Mouse (Mus musculus) liver, embryonic 15.5 days (tissue): ENCODE results near the gene Cacng2. TPM values are rescaled to one million over a fixed set of nuclear protein-coding genes. Genes with fewer than 3 reads are reported as not detected.

ENCODE experiments used
- ATAC-seq: fragments of 200-750 bp; cut with Nextera tagmentation; 2 replicates; pipeline ENCODE4 v1.8.0; 2017; ENCODE audit warnings: moderate number of reproducible peaks, mild to moderate bottlenecking, moderate library complexity; ENCODE audit not compliant: insufficient read depth
- H3K27ac ChIP-seq: fragments of 300-500 bp; sonication (generic); replicated peaks from 2 replicates; pipeline ENCODE4 v1.5.1; 2015; ENCODE audit warnings: mild to moderate bottlenecking, inconsistent platforms
- H3K27me3 ChIP-seq: fragments of 300-500 bp; sonication (generic); 2 replicates; pipeline ENCODE4 v1.6.1; 2015; ENCODE audit warnings: mild to moderate bottlenecking, inconsistent platforms
- H3K36me3 ChIP-seq: fragments of 300-500 bp; sonication (generic); replicated peaks from 2 replicates; pipeline ENCODE4 v1.6.1; 2015; ENCODE audit warnings: moderate library complexity, mild to moderate bottlenecking, inconsistent platforms
- H3K4me1 ChIP-seq: fragments of 300-500 bp; sonication (generic); replicated peaks from 2 replicates; pipeline ENCODE4 v1.6.1; 2015; ENCODE audit warnings: inconsistent platforms
- H3K4me2 ChIP-seq: fragments of 300-500 bp; sonication (generic); 2 replicates; pipeline ENCODE4 v1.6.1; 2015; ENCODE audit warnings: moderate library complexity, mild to moderate bottlenecking, inconsistent platforms
- H3K4me3 ChIP-seq: fragments of 300-500 bp; sonication (generic); replicated peaks from 2 replicates; pipeline ENCODE4 v1.5.1; 2015; ENCODE audit warnings: mild to moderate bottlenecking, inconsistent platforms
- H3K9ac ChIP-seq: fragments of 300-500 bp; sonication (generic); 2 replicates; pipeline ENCODE4 v1.6.1; 2015; ENCODE audit warnings: moderate library complexity, mild to moderate bottlenecking, inconsistent platforms
- H3K9me3 ChIP-seq: fragments of 300-500 bp; sonication (generic); replicated peaks from 2 replicates; pipeline ENCODE4 v1.6.1; 2016; ENCODE audit warnings: inconsistent platforms
- WGBS: fragments of 180-500 bp; shearing (Covaris S2); methylation state at CpG from one replicate; pipeline ENCODE4 v1.1.7; 2015; ENCODE audit warnings: mixed read lengths; ENCODE audit not compliant: insufficient replicate concordance; 5-methylcytosine and 5-hydroxymethylcytosine counted together
- polyA plus RNA-seq: library from polyadenylated mRNA; unstranded; fragments of >200 nt; fragmentation: Nextera tagmentation; extraction: Ambion mirVana; gene quantifications from 2 replicates; pipeline ENCODE4 v1.2.1, GENCODE M21; 2015

Cacng2 gene
- polyA plus RNA-seq, 1 experiment from 2014 or later, result not detected

DNA sequence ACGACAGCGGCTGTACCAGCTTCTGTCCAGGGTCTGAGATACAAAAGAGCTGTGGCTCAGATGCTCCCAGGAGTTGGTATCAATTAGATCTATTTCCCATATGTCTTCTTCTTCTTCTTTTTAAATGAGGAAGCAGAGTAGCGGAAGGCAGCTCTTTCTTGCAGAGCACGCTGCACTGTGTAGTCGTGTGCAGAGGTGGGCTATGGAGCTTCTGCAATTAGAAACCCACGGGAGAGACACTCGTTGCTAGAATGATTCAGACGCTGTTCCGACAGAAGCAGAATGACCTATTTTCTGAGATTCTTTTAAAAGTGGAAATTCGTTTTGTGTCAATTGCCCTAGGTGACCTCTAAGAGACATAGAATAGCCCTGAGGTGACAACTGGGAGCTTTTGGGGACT lies 69.1 kb downstream of the Cacng2 start:
- WGBS, result 56% methylated on average over 10 of the region's 10 CpGs
- no peak overlapping the region for H3K4me2 ChIP-seq
- H3K9ac ChIP-seq, result no peak overlapping the region
- no peaks in the 10 kb centered on the region for H3K27me3 ChIP-seq
- no peak for ATAC-seq
- no peak overlapping the region for H3K4me3 ChIP-seq
- H3K4me1 ChIP-seq, result no peaks in the 10 kb centered on the region
- H3K9me3 ChIP-seq, result no peaks in the 10 kb centered on the region
- H3K36me3 ChIP-seq, result no peaks in the 10 kb centered on the region
- H3K27ac ChIP-seq, result no peak overlapping the region

DNA sequence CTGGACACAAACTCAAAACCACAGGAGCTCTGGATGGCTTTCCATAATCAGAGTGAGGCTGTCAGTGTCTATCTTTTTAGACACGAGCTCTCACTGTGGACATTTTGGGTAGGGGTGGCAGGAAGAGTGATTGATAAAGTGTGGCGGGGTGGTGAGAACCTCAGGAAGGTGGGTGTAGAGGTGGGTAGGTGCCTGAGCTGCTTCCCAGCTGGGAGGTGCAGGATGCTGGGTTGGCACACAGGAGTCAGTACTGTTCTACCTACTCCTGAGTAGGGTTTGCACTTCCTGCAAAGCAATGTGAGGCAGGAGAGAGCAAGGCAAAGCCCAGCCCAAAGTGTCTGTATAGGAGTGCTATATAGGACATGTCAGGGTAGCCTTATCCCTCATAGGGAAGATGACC lies 69.9 kb downstream of the Cacng2 start:
- no peaks in the 10 kb centered on the region for H3K27me3 ChIP-seq
- H3K4me3 ChIP-seq, result no peak overlapping the region
- H3K4me2 ChIP-seq, result no peak overlapping the region
- ATAC-seq, result no peak
- no peaks in the 10 kb centered on the region for H3K9me3 ChIP-seq
- H3K36me3 ChIP-seq, result no peaks in the 10 kb centered on the region
- H3K4me1 ChIP-seq, result no peaks in the 10 kb centered on the region
- H3K27ac ChIP-seq, result no peak overlapping the region
- 42% methylated on average over 2 of the region's 2 CpGs for WGBS
- no peak overlapping the region for H3K9ac ChIP-seq

DNA sequence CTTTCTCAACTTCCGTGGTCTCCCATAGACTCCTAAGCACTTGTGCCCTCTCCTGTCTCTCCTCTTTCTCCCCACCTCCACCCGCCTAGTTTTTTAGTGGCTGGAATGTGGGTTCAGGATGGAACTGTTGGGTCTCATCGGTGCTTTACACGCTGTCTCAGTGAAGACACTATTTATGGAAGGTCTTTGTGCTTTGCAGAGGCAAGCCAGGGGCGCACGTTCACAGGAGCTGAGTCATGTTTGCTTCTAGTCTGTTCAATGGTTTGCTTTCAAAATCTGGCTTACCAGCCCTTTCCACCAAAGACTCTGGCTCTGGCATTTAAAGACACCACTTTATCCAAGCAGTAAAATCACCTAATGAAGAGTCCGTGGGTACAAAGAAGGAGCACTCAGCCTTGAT lies 74.0 kb downstream of the Cacng2 start:
- Histone ChIP-seq H3K4me1 (no peaks in the 10 kb centered on the region), H3K4me2 (no peak overlapping the region), H3K27me3 (no peaks in the 10 kb centered on the region), H3K9ac (no peak overlapping the region), H3K9me3 (no peaks in the 10 kb centered on the region), H3K4me3 (no peak overlapping the region), H3K36me3 (no peaks in the 10 kb centered on the region), H3K27ac (no peak overlapping the region)
- 45% methylated on average over 7 of the region's 7 CpGs for WGBS
- ATAC-seq, result no peak

- no peak for ATAC-seq
- WGBS, result 63% methylated on average over 7 of the region's 7 CpGs
- Histone ChIP-seq H3K27me3 (no peaks in the 10 kb centered on the region), H3K9me3 (no peaks in the 10 kb centered on the region), H3K36me3 (no peaks in the 10 kb centered on the region), H3K4me2 (no peak overlapping the region), H3K27ac (no peak overlapping the region), H3K4me3 (no peak overlapping the region), H3K4me1 (no peaks in the 10 kb centered on the region), H3K9ac (no peak overlapping the region)
Measured at GRCm38 (mm10) chr15:78045314-78045713, 74.5 kb downstream of the Cacng2 start.

- Histone ChIP-seq H3K27me3 (no peaks in the 10 kb centered on the region), H3K36me3 (no peaks in the 10 kb centered on the region), H3K9ac (no peak overlapping the region), H3K4me1 (no peaks in the 10 kb centered on the region), H3K4me2 (no peak overlapping the region), H3K27ac (no peak overlapping the region), H3K4me3 (no peak overlapping the region), H3K9me3 (no peaks in the 10 kb centered on the region)
- 63% methylated on average over 6 of the region's 6 CpGs for WGBS
- ATAC-seq, result no peak
Measured at GRCm38 (mm10) chr15:78044826-78045225, 75.0 kb downstream of the Cacng2 start.

GRCm38 (mm10) chr15:78042706-78043105 lies 77.1 kb downstream of the Cacng2 start:
- 73% methylated on average over 8 of the region's 8 CpGs for WGBS
- ATAC-seq, result no peak
- H3K27ac ChIP-seq, result no peak overlapping the region

GRCm38 (mm10) chr15:78037626-78038025 lies 82.2 kb downstream of the Cacng2 start:
- no peaks in the 10 kb centered on the region for H3K36me3 ChIP-seq
- H3K9me3 ChIP-seq, result no peaks in the 10 kb centered on the region
- no peak overlapping the region for H3K27ac ChIP-seq
- H3K4me2 ChIP-seq, result no peak overlapping the region
- no peaks in the 10 kb centered on the region for H3K27me3 ChIP-seq
- ATAC-seq, result no peak
- WGBS, result 58% methylated on average over 10 of the region's 10 CpGs
- no peak overlapping the region for H3K4me3 ChIP-seq
- no peak overlapping the region for H3K9ac ChIP-seq
- no peaks in the 10 kb centered on the region for H3K4me1 ChIP-seq

More at GRCm38 (mm10) chr15:78042706-78043105, 77.1 kb downstream of the Cacng2 start:
- Histone ChIP-seq H3K9ac (no peak overlapping the region), H3K4me2 (no peak overlapping the region), H3K4me3 (no peak overlapping the region), H3K9me3 (no peaks in the 10 kb centered on the region), H3K4me1 (no peaks in the 10 kb centered on the region), H3K36me3 (no peaks in the 10 kb centered on the region), H3K27me3 (no peaks in the 10 kb centered on the region)

DNA sequence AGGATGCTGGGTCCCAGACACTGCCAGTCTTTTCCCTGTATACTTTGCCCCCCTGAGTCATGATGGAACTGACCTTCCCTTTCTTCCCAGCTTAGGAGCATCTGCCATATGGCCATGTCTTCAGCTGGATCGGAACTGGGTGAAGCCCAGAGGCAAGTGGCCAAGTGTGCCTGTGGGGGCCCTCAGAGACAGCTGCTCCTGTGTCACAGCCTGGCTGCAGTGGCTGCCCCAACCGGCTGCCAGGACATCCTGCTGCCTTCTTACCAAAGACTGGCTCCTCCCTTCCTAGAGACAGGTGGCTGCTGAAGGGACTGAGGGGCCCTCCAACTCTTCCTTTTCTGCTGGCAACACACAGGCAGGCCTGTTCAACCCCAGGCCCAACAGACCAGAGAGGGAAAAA lies 83.2 kb downstream of the Cacng2 start:
- Histone ChIP-seq H3K27ac (no peak overlapping the region), H3K4me1 (no peaks in the 10 kb centered on the region), H3K9me3 (no peaks in the 10 kb centered on the region), H3K36me3 (no peaks in the 10 kb centered on the region), H3K4me2 (no peak overlapping the region), H3K27me3 (no peaks in the 10 kb centered on the region), H3K4me3 (no peak overlapping the region), H3K9ac (no peak overlapping the region)
- ATAC-seq, result no peak
- WGBS, result 49% methylated on average over 2 of the region's 2 CpGs

DNA sequence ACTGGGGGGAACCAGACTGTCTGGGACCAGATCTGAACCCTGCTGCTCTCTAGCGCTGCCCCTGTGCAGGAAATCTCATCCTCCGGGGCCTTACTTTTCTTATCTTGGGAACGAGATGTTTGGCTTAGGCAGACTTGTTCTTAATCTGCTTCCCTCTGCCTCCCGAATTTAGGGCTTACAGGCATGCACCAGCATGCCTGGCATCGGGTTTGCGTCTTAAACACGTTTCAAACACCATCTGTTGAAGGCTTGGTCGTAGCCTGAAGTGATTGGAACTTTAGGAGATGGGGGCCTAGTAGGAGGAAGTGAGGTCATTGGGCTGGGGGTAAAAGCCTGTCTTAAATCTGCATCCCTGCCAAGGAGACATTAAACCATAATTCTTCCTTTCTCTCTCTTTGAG lies 89.9 kb downstream of the Cacng2 start:
- Histone ChIP-seq H3K4me2 (no peak overlapping the region), H3K4me3 (no peak overlapping the region), H3K9me3 (no peaks in the 10 kb centered on the region), H3K9ac (no peak overlapping the region), H3K27ac (no peak overlapping the region), H3K36me3 (no peaks in the 10 kb centered on the region), H3K27me3 (no peaks in the 10 kb centered on the region), H3K4me1 (no peaks in the 10 kb centered on the region)
- WGBS, result 48% methylated on average over 8 of the region's 8 CpGs
- no peak for ATAC-seq

DNA sequence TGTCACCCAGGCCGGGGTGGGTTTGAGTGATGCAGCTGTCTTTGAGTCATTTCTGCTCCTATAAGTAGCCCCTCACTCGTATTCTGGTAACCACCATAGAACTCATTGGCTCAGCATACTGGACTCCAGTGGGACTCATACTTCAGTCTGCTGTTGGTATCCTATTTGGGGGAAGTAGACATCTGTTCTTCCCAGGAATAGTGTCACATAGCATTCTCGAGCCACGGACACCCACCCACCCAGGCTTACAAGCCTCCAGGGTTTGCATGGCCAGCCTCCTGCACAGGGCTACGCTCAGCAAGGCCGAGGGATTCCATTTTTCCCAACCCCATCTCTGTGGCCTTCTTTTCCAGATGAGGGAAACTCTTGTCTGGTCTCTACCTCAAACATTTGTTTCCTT lies 93.3 kb downstream of the Cacng2 start:
- 57% methylated on average over 6 of the region's 6 CpGs for WGBS
- H3K27ac ChIP-seq, result no peak overlapping the region

GRCm38 (mm10) chr15:78024211-78024610 lies 95.6 kb downstream of the Cacng2 start:
- 0 out of 2 replicates have a peak, but pooled peaks cover 3% of the 10 kb centered on the region for H3K27me3 ChIP-seq
- ATAC-seq, result no peak
- H3K9ac ChIP-seq, result no peak overlapping the region

More for the DNA sequence above, 93.3 kb downstream of the Cacng2 start:
- H3K4me1 ChIP-seq, result no peaks in the 10 kb centered on the region
- no peaks in the 10 kb centered on the region for H3K9me3 ChIP-seq
- ATAC-seq, result no peak
- no peaks in the 10 kb centered on the region for H3K27me3 ChIP-seq
- H3K4me2 ChIP-seq, result no peak overlapping the region
- H3K9ac ChIP-seq, result no peak overlapping the region
- H3K36me3 ChIP-seq, result no peaks in the 10 kb centered on the region
- H3K4me3 ChIP-seq, result no peak overlapping the region

DNA sequence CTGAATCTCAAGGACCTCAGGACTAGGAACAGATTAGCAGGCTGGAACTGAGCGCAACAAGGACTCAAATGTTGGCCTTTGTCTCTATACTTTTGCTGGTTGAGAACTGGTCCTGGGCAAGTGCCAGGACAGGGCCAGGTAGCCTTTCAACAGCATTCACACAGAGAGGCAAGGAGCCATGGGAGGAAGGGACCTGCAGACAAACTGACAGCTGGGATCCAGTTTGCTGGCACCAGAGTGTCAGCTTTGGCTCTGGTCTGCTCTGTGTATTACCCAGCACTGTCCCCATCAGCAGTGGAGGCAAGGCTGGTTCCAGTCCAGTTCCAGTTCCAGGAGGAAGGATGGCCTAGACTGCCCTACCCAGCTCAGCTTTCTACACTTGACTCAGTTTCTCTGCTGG lies 105.8 kb downstream of the Cacng2 start:
- Histone ChIP-seq H3K36me3 (no peaks in the 10 kb centered on the region), H3K27ac (no peak overlapping the region)
- 63% methylated on average over 1 of the region's 1 CpGs for WGBS

More at GRCm38 (mm10) chr15:78024211-78024610, 95.6 kb downstream of the Cacng2 start:
- Histone ChIP-seq H3K4me2 (no peak overlapping the region), H3K36me3 (no peaks in the 10 kb centered on the region), H3K9me3 (no peaks in the 10 kb centered on the region), H3K4me3 (no peak overlapping the region), H3K4me1 (peaks cover 5% of the 10 kb centered on the region; the same call in 1 of the 2 replicates), H3K27ac (no peak overlapping the region)
- WGBS, result 59% methylated on average over 4 of the region's 4 CpGs

More for the DNA sequence above, 105.8 kb downstream of the Cacng2 start:
- H3K9me3 ChIP-seq, result no peaks in the 10 kb centered on the region
- no peak for ATAC-seq
- no peak overlapping the region for H3K4me3 ChIP-seq
- no peaks in the 10 kb centered on the region for H3K4me1 ChIP-seq
- H3K27me3 ChIP-seq, result peaks cover 10% of the 10 kb centered on the region; the same call in 1 of the 2 replicates
- H3K4me2 ChIP-seq, result no peak overlapping the region
- H3K9ac ChIP-seq, result no peak overlapping the region
